Mouse (Mus musculus): ENCODE results near the gene 1600014C10Rik. TPM values are rescaled to one million over a fixed set of nuclear protein-coding genes. Genes with fewer than 3 reads are reported as not detected.

Gene 1600014C10Rik
- polyA plus RNA-seq, 1 experiment from 2014 or later, result 33.7 TPM

GRCm38 (mm10) chr7:38205801-38206200 is 22.8 kb downstream of the 1600014C10Rik start:
- Histone ChIP-seq H3K4me3 (ENCODE audit: low read length) (no peak overlapping the region), H3K4me2 (ENCODE audit: low read length) (no peak overlapping the region), H3K9me3 (ENCODE audit: control insufficient read depth, low read length) (no peaks in the 10 kb centered on the region), H3K4me1 (ENCODE audit: control insufficient read depth, insufficient read depth, low read depth, low read length) (no peaks in the 10 kb centered on the region), H3K27me3 (replicated peaks; ENCODE audit: control insufficient read depth, insufficient read depth, low read length) (no peaks in the 10 kb centered on the region), H3K27ac (ENCODE audit: low read depth, low read length) (no peak overlapping the region), H3K9ac (ENCODE audit: low read depth, low read length) (no peak overlapping the region), H3K36me3 (ENCODE audit: control insufficient read depth, insufficient read depth, low read length) (no peaks in the 10 kb centered on the region)
- no peak for ATAC-seq
- 28% methylated on average over 2 of the region's 2 CpGs for WGBS

DNA sequence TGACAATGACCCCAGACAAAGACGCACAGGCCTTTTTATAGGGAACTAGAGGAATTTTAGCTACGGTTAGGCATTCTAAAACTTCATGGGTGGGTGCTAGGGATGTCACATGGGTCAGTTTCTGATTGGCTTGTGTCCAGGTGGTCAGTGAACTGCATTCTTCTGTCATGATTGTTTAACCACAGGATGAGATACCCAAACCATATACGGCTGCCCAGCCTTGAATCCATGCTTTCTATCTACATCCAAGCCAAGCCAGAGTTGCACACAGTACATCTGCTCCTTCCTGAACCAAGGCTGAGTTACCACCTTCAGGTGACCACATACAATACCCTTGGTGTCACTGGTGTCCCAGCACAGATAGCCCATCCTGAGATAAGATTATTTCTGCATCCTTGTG is 23.5 kb downstream of the 1600014C10Rik start:
- no peaks in the 10 kb centered on the region for H3K9me3 ChIP-seq (ENCODE audit: control insufficient read depth, low read length)
- no peaks in the 10 kb centered on the region for H3K4me1 ChIP-seq (ENCODE audit: control insufficient read depth, insufficient read depth, low read depth, low read length)
- H3K4me2 ChIP-seq (ENCODE audit: low read length), result no peak overlapping the region
- no peaks in the 10 kb centered on the region for H3K36me3 ChIP-seq (ENCODE audit: control insufficient read depth, insufficient read depth, low read length)
- H3K27ac ChIP-seq (ENCODE audit: low read depth, low read length), result no peak overlapping the region
- no peaks in the 10 kb centered on the region for H3K27me3 ChIP-seq (replicated peaks; ENCODE audit: control insufficient read depth, insufficient read depth, low read length)
- no peak overlapping the region for H3K9ac ChIP-seq (ENCODE audit: low read depth, low read length)
- no peak for ATAC-seq
- no peak overlapping the region for H3K4me3 ChIP-seq (ENCODE audit: low read length)
- 74% methylated on average over 3 of the region's 3 CpGs for WGBS

- no peak for ATAC-seq
- no peaks in the 10 kb centered on the region for H3K36me3 ChIP-seq (ENCODE audit: control insufficient read depth, insufficient read depth, low read length)
- 61% methylated on average over 3 of the region's 3 CpGs for WGBS
- H3K27ac ChIP-seq (ENCODE audit: low read depth, low read length), result no peak overlapping the region
- no peak overlapping the region for H3K4me2 ChIP-seq (ENCODE audit: low read length)
- no peak overlapping the region for H3K9ac ChIP-seq (ENCODE audit: low read depth, low read length)
- no peak overlapping the region for H3K4me3 ChIP-seq (ENCODE audit: low read length)
- H3K9me3 ChIP-seq (ENCODE audit: control insufficient read depth, low read length), result no peaks in the 10 kb centered on the region
- no peaks in the 10 kb centered on the region for H3K27me3 ChIP-seq (replicated peaks; ENCODE audit: control insufficient read depth, insufficient read depth, low read length)
- H3K4me1 ChIP-seq (ENCODE audit: control insufficient read depth, insufficient read depth, low read depth, low read length), result no peaks in the 10 kb centered on the region
Measured at GRCm38 (mm10) chr7:38208969-38209368, 26.0 kb downstream of the 1600014C10Rik start.

GRCm38 (mm10) chr7:38209478-38210152 is 26.6 kb downstream of the 1600014C10Rik start:
- Histone ChIP-seq H3K4me1 (ENCODE audit: control insufficient read depth, insufficient read depth, low read depth, low read length) (no peaks in the 10 kb centered on the region), H3K4me3 (ENCODE audit: low read length) (no peak overlapping the region), H3K4me2 (ENCODE audit: low read length) (no peak overlapping the region), H3K36me3 (ENCODE audit: control insufficient read depth, insufficient read depth, low read length) (no peaks in the 10 kb centered on the region), H3K9ac (ENCODE audit: low read depth, low read length) (no peak overlapping the region), H3K9me3 (ENCODE audit: control insufficient read depth, low read length) (no peaks in the 10 kb centered on the region), H3K27ac (ENCODE audit: low read depth, low read length) (no peak overlapping the region), H3K27me3 (replicated peaks; ENCODE audit: control insufficient read depth, insufficient read depth, low read length) (no peaks in the 10 kb centered on the region)
- ATAC-seq, result no peak
- WGBS, result 70% methylated on average over 11 of the region's 11 CpGs

DNA sequence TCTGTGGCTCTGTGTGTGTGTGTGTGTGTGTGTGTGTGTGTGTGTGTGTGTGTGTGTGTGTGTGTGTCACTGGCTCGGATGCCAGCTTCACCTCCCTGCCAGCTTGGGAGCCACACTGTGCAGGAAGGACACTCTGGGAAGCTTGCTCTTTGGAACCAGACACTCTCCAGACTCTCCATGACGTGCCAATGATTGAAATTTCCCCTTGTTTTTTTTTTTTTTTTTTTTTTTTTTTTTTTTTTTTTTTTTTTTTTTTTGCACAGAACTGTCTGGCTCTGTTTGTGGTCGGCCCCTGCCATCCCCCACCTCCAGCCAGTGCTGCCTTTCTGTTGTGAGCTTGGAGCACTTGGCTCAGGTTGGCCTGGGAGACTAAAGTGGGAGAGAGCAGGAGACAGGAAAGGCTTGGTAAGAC is 29.6 kb downstream of the 1600014C10Rik start:
- 31% methylated on average over 3 of the region's 3 CpGs for WGBS
- no peak for ATAC-seq
- Histone ChIP-seq H3K9me3 (ENCODE audit: control insufficient read depth, low read length) (no peaks in the 10 kb centered on the region), H3K27me3 (replicated peaks; ENCODE audit: control insufficient read depth, insufficient read depth, low read length) (no peaks in the 10 kb centered on the region), H3K4me1 (ENCODE audit: control insufficient read depth, insufficient read depth, low read depth, low read length) (peaks cover under 1% of the 10 kb centered on the region; the same call in 1 of the 2 replicates), H3K36me3 (ENCODE audit: control insufficient read depth, insufficient read depth, low read length) (no peaks in the 10 kb centered on the region), H3K4me3 (ENCODE audit: low read length) (no peak overlapping the region), H3K4me2 (ENCODE audit: low read length) (no peak overlapping the region), H3K27ac (ENCODE audit: low read depth, low read length) (no peak overlapping the region), H3K9ac (ENCODE audit: low read depth, low read length) (no peak overlapping the region)

DNA sequence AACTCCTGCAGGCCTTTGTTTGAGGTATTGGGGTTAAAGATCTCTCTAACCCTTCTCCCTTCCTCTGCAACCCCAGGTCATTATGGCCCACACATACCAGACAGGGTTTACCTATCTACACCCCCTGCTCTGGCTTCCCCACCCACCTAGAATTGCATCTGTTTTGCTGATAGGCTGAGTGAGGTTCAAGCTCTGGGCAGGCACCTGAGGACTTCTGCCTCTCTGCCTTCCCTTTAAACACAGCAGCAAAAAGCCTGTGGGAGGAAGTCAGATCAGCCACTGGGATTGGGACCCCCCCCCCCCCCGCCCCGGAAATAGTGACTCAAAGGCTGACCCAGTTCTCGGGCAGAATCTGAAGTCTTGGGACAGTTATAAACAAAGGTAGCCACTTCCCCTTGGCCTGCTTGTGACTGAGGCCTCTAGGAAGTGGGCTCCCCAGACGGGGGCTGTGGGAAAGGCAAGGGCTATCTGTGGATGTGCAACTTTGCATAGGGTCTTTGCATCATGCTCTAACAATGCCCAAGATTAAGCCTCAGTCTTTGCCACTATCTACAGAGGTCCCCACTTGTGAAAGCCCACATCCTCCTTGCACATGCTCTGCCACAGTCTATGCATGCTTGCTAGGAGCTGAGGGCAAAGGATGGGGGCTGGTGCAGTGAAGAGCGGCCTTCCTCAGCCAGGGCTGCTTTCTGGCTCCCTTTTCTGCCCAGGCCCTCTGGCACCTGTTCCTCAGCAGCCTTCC is 31.6 kb downstream of the 1600014C10Rik start:
- H3K4me1 ChIP-seq (ENCODE audit: control insufficient read depth, insufficient read depth, low read depth, low read length), result peaks cover 2% of the 10 kb centered on the region; the same call in 1 of the 2 replicates
- no peak overlapping the region for H3K9ac ChIP-seq (ENCODE audit: low read depth, low read length)
- no peaks in the 10 kb centered on the region for H3K36me3 ChIP-seq (ENCODE audit: control insufficient read depth, insufficient read depth, low read length)
- no peaks in the 10 kb centered on the region for H3K27me3 ChIP-seq (replicated peaks; ENCODE audit: control insufficient read depth, insufficient read depth, low read length)
- no peak overlapping the region for H3K27ac ChIP-seq (ENCODE audit: low read depth, low read length)
- WGBS, result 88% methylated on average over 5 of the region's 5 CpGs
- ATAC-seq, result no peak
- H3K4me2 ChIP-seq (ENCODE audit: low read length), result no peak overlapping the region
- no peak overlapping the region for H3K4me3 ChIP-seq (ENCODE audit: low read length)
- H3K9me3 ChIP-seq (ENCODE audit: control insufficient read depth, low read length), result no peaks in the 10 kb centered on the region

- H3K4me1 ChIP-seq (ENCODE audit: control insufficient read depth, insufficient read depth, low read depth, low read length), result peaks cover 2% of the 10 kb centered on the region; the same call in 1 of the 2 replicates
- 88% methylated on average over 7 of the region's 7 CpGs for WGBS
- ATAC-seq, result no peak
- no peak overlapping the region for H3K27ac ChIP-seq (ENCODE audit: low read depth, low read length)
- H3K36me3 ChIP-seq (ENCODE audit: control insufficient read depth, insufficient read depth, low read length), result no peaks in the 10 kb centered on the region
- no peaks in the 10 kb centered on the region for H3K27me3 ChIP-seq (replicated peaks; ENCODE audit: control insufficient read depth, insufficient read depth, low read length)
- no peak overlapping the region for H3K9ac ChIP-seq (ENCODE audit: low read depth, low read length)
- no peak overlapping the region for H3K4me2 ChIP-seq (ENCODE audit: low read length)
- H3K9me3 ChIP-seq (ENCODE audit: control insufficient read depth, low read length), result no peaks in the 10 kb centered on the region
- no peak overlapping the region for H3K4me3 ChIP-seq (ENCODE audit: low read length)
Measured at GRCm38 (mm10) chr7:38215281-38215680, 32.3 kb downstream of the 1600014C10Rik start.

DNA sequence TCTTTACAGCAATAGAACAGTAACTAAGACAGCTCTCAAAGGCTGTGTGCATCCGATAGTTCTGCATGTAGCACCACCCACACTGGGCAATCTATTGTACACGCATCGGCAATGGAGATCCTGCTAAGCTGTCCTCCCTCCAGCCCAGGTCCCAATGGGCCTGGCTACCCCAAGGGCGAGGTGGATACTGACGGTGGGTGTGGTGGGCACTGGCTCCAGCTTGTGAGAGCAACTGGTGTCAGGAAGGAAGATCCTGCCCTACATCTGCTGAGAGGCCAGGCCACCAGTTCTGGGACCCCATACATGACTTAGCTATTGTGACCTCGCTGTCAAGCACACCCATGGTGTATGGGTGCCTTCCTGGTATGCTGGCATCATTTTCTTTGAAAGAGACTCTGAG is 32.7 kb downstream of the 1600014C10Rik start:
- 87% methylated on average over 6 of the region's 6 CpGs for WGBS
- peaks cover 2% of the 10 kb centered on the region; the same call in 1 of the 2 replicates for H3K4me1 ChIP-seq (ENCODE audit: control insufficient read depth, insufficient read depth, low read depth, low read length)
- no peaks in the 10 kb centered on the region for H3K36me3 ChIP-seq (ENCODE audit: control insufficient read depth, insufficient read depth, low read length)
- no peak overlapping the region for H3K27ac ChIP-seq (ENCODE audit: low read depth, low read length)
- H3K4me2 ChIP-seq (ENCODE audit: low read length), result no peak overlapping the region
- no peak overlapping the region for H3K4me3 ChIP-seq (ENCODE audit: low read length)
- no peaks in the 10 kb centered on the region for H3K27me3 ChIP-seq (replicated peaks; ENCODE audit: control insufficient read depth, insufficient read depth, low read length)
- no peaks in the 10 kb centered on the region for H3K9me3 ChIP-seq (ENCODE audit: control insufficient read depth, low read length)
- ATAC-seq, result no peak
- H3K9ac ChIP-seq (ENCODE audit: low read depth, low read length), result no peak overlapping the region

DNA sequence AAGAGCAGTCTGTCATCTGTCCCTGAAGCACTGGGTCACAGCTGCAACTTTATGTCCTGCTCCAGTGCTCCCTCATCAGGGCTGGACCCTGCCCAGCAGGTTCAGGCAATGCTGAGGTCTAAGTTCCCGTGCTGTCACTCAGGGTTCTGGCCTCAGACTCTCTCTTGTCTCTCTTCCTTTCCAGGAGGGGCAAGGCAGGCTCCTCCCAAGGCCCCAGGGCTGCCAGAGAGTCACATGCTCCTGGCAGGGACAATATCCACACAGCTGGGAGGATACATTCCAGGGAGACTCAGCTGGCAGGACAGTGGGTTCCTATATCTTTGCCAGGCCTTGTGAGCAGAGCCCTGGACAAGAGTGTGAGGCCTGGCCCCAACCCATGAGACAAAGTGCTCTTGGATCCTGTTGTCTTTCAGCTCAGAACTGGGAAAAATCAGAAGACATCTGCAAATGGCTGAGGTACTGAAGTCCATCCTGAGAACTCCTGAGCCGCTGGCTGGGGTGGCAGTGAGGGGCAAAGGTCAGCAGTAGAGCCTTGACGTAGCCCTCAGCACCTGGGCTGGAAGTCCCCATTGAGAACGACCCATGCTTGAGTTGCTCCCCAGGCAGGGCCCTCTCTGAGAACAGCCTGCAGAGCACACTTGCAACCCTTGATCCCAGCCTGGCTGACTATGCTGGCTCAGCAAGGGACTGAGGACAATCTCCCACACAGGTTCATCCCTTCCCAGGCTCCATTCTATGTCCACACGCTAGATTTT is 34.6 kb downstream of the 1600014C10Rik start:
- WGBS, result 73% methylated on average over 5 of the region's 5 CpGs
- Histone ChIP-seq H3K9ac (ENCODE audit: low read depth, low read length) (no peak overlapping the region), H3K27ac (ENCODE audit: low read depth, low read length) (no peak overlapping the region), H3K4me3 (ENCODE audit: low read length) (no peak overlapping the region), H3K36me3 (ENCODE audit: control insufficient read depth, insufficient read depth, low read length) (no peaks in the 10 kb centered on the region), H3K27me3 (replicated peaks; ENCODE audit: control insufficient read depth, insufficient read depth, low read length) (no peaks in the 10 kb centered on the region), H3K4me1 (ENCODE audit: control insufficient read depth, insufficient read depth, low read depth, low read length) (peaks cover 2% of the 10 kb centered on the region; the same call in 1 of the 2 replicates), H3K9me3 (ENCODE audit: control insufficient read depth, low read length) (no peaks in the 10 kb centered on the region), H3K4me2 (ENCODE audit: low read length) (no peak overlapping the region)
- ATAC-seq, result peak; percentile 64
